In the genomic region with DNA sequence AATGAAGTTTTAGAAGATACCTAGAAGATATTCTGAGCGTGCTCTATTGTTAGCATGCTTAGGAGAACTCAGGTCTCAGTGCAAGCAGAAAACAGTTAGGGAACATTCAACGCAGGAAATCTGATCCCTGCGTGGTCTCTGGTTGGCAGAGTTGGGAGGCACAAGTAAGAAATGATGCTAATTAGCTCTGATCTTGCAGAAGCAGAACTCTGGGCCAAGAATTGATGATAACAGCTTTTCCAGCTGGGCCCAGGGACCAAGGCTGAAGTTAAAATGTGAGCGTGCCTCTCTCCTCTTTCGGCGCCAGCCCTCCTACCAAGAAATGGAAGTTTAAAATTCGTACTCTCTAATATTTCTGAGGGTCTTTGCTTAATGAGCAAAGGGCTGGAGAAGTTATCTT, we compare ENCODE assay signal across 29 mouse cellular contexts. TPM values are rescaled to one million over a fixed set of nuclear protein-coding genes. Genes with fewer than 3 reads are reported as not detected.
DNase-seq lines count a peak whose midpoint lies in the region; ATAC-seq and TF ChIP-seq lines count a peak whose summit lies in the region.
"Had no signal": no experiment of that assay in that cellular context is flagged by ENCODE, and none has a peak within 500 bp of the region (broad histone marks: within the 10 kb centered on the region; RNA-seq: fewer than 3 reads in every experiment).

No protein-coding gene starts in this region.

- no peak overlapping the region for H3K4me3 ChIP-seq in cerebellum, adult 2 months (replicated peaks; ENCODE audit: insufficient read depth, low read depth, low read length)
- no peak overlapping the region for H3K4me3 ChIP-seq in hindbrain, embryonic 16.5 days (ENCODE audit: low read length)
- H3K4me3 ChIP-seq in hindbrain, embryonic 13.5 days: no peak overlapping the region
- H3K4me3 ChIP-seq in thymus, adult 2 months (ENCODE audit: control insufficient read depth, insufficient read depth, low read length): no peak overlapping the region
- H3K4me3 ChIP-seq: embryonic facial prominence, embryonic 13.5 days; erythroblast, embryonic 14.5 days; forebrain, embryonic 12.5 days; limb, embryonic 10.5 days; limb, embryonic 15.5 days; liver, embryonic 13.5 days; megakaryocyte, embryonic 14.5 days; midbrain, embryonic 15.5 days had no signal

- 91% methylated on average over 7 of the region's 7 CpGs for WGBS in cerebellum, adult 2 months
- WGBS in hindbrain, embryonic 16.5 days: 63% methylated on average over 7 of the region's 7 CpGs
- 84% methylated on average over 7 of the region's 7 CpGs for WGBS in hindbrain, embryonic 13.5 days
- 86% methylated on average over 7 of the region's 7 CpGs for WGBS in thymus, adult 2 months

- H3K4me2 ChIP-seq in hindbrain, embryonic 16.5 days (ENCODE audit: low read length): peak overlapping the region; percentile 18
- H3K4me2 ChIP-seq in hindbrain, embryonic 13.5 days: no peak overlapping the region
- H3K4me2 ChIP-seq: embryonic facial prominence, embryonic 13.5 days; forebrain, embryonic 12.5 days; limb, embryonic 15.5 days; liver, embryonic 13.5 days; midbrain, embryonic 15.5 days had no signal

- TF ChIP-seq CTCF in cerebellum, adult 2 months (IDR thresholded peaks at IDR 0.05; ENCODE audit: borderline replicate concordance, insufficient read depth, low read depth, low read length): no peak
- TF ChIP-seq CTCF in thymus, adult 2 months (IDR thresholded peaks at IDR 0.05; ENCODE audit: borderline replicate concordance, control insufficient read depth, extremely low read depth, insufficient read depth, low read length, poor library complexity): no peak

- no peak overlapping the region for H3K9ac ChIP-seq in hindbrain, embryonic 16.5 days (ENCODE audit: low read depth, low read length)
- H3K9ac ChIP-seq in hindbrain, embryonic 13.5 days: no peak overlapping the region
- H3K9ac ChIP-seq: embryonic facial prominence, embryonic 13.5 days; forebrain, embryonic 12.5 days; limb, embryonic 15.5 days; liver, embryonic 13.5 days; midbrain, embryonic 15.5 days had no signal

- no peak for TF ChIP-seq POLR2A in cerebellum, adult 2 months (IDR thresholded peaks at IDR 0.05; ENCODE audit: borderline replicate concordance, insufficient read depth, low read length)
- TF ChIP-seq POLR2A in thymus, adult 2 months (IDR thresholded peaks at IDR 0.05; ENCODE audit: control insufficient read depth, extremely low read depth, insufficient read depth, low read length, poor library complexity): no peak

- peak; percentile 42 to 50 for DNase-seq in cerebellum, postnatal 14 days
- no peak for DNase-seq in cerebellum, adult 2 months
- no peak for DNase-seq in thymus, adult 2 months
- no peak for DNase-seq in thymus, postnatal 25 days
- no peak for DNase-seq in gastrocnemius, postnatal 25 days
- DNase-seq: adrenal gland, postnatal 10 days; embryo, embryonic 11 days; gastrocnemius, postnatal 10 days; heart, postnatal 14 days; kidney, adult 8-10 months; kidney, postnatal 4 days; liver, embryonic 13.5 days; lung, adult 18-20 months; lung, postnatal 4 days; spleen, adult 18-20 months had no signal

- H3K4me1 ChIP-seq in cerebellum, adult 2 months (ENCODE audit: control insufficient read depth, insufficient read depth, low read length): no peaks in the 10 kb centered on the region
- peaks cover 11% of the 10 kb centered on the region for H3K4me1 ChIP-seq in hindbrain, embryonic 16.5 days (ENCODE audit: control insufficient read depth, insufficient read depth, low read depth, low read length)
- H3K4me1 ChIP-seq in hindbrain, embryonic 13.5 days (replicated peaks): peaks cover 27% of the 10 kb centered on the region
- H3K4me1 ChIP-seq in thymus, adult 2 months (replicated peaks; ENCODE audit: control insufficient read depth, insufficient read depth, low read length): peaks cover 58% of the 10 kb centered on the region

- H3K9me3 ChIP-seq in hindbrain, embryonic 16.5 days (ENCODE audit: control insufficient read depth, low read length): no peaks in the 10 kb centered on the region
- H3K9me3 ChIP-seq in hindbrain, embryonic 13.5 days: no peaks in the 10 kb centered on the region
- H3K9me3 ChIP-seq: embryonic facial prominence, embryonic 13.5 days; forebrain, embryonic 12.5 days; G1E; limb, embryonic 10.5 days; limb, embryonic 15.5 days; liver, embryonic 13.5 days; megakaryocyte, embryonic 14.5 days; midbrain, embryonic 15.5 days had no signal

- no peaks in the 10 kb centered on the region for H3K36me3 ChIP-seq in hindbrain, embryonic 16.5 days (ENCODE audit: control insufficient read depth, insufficient read depth, low read length)
- H3K36me3 ChIP-seq in hindbrain, embryonic 13.5 days: no peaks in the 10 kb centered on the region
- no peaks in the 10 kb centered on the region for H3K36me3 ChIP-seq in thymus, adult 2 months (ENCODE audit: control insufficient read depth, insufficient read depth, low read length)
- H3K36me3 ChIP-seq: embryonic facial prominence, embryonic 13.5 days; forebrain, embryonic 12.5 days; G1E; limb, embryonic 10.5 days; limb, embryonic 15.5 days; liver, embryonic 13.5 days; midbrain, embryonic 15.5 days had no signal

- no peak for ATAC-seq in hindbrain, embryonic 16.5 days
- ATAC-seq in hindbrain, embryonic 13.5 days (ENCODE audit: low FRiP score): no peak
- ATAC-seq: intestine, embryonic 16.5 days; lung, postnatal 0 days; midbrain, embryonic 15.5 days; Patski had no signal

- no peaks in the 10 kb centered on the region for H3K27me3 ChIP-seq in cerebellum, adult 2 months (ENCODE audit: control insufficient read depth, insufficient read depth, low read length)
- no peaks in the 10 kb centered on the region for H3K27me3 ChIP-seq in hindbrain, embryonic 16.5 days (replicated peaks; ENCODE audit: control insufficient read depth, insufficient read depth, low read length)
- no peaks in the 10 kb centered on the region for H3K27me3 ChIP-seq in hindbrain, embryonic 13.5 days
- no peaks in the 10 kb centered on the region for H3K27me3 ChIP-seq in thymus, adult 2 months (ENCODE audit: control insufficient read depth, insufficient read depth, low read length)
- H3K27me3 ChIP-seq: embryonic facial prominence, embryonic 13.5 days; forebrain, embryonic 12.5 days; limb, embryonic 15.5 days; midbrain, embryonic 15.5 days; Patski had no signal

- H3K27ac ChIP-seq in cerebellum, adult 2 months (ENCODE audit: insufficient read depth, low read length): no peak overlapping the region
- H3K27ac ChIP-seq in hindbrain, embryonic 16.5 days (ENCODE audit: low read depth, low read length): peak overlapping the region; percentile 57
- no peak overlapping the region for H3K27ac ChIP-seq in hindbrain, embryonic 13.5 days
- H3K27ac ChIP-seq in thymus, adult 2 months (ENCODE audit: control insufficient read depth, insufficient read depth, low read length): peak overlapping the region; percentile 99
- H3K27ac ChIP-seq: embryonic facial prominence, embryonic 13.5 days; forebrain, embryonic 12.5 days; kidney, postnatal 0 days; limb, embryonic 10.5 days; limb, embryonic 15.5 days; liver, embryonic 13.5 days had no signal

RNA-seq across cellular contexts. Expression of a gene that starts 45.1 kb away (rescaled TPM):
- 1.4 and 2.2 TPM in 2 replicates for polyA plus RNA-seq in cerebellum, adult 2 months (2012; rRNA removed)
- polyA plus RNA-seq in hindbrain, embryonic 16.5 days (2015; fragmentation: Nextera tagmentation; extraction: Ambion mirVana): 8.6 and 9.2 TPM in 2 replicates
- 10.3 and 12.1 TPM in 2 replicates for polyA plus RNA-seq in hindbrain, embryonic 13.5 days (2015; fragmentation: Nextera tagmentation; extraction: Ambion mirVana)
- 7.4 and 8.1 TPM in 2 replicates for polyA plus RNA-seq in thymus, adult 2 months (2012; rRNA removed)
- total RNA-seq in gastrocnemius, postnatal 25 days (2021): under 1 TPM; 0.10 to 0.21 TPM

Comparison
In these comparisons a context has a peak if more than half of its experiments do, and no peak if none do; other contexts are left out.
1. DNase-seq: peak in cerebellum, postnatal 14 days (2 of 2); none in cerebellum, adult 2 months (0 of 2), thymus, adult 2 months (single experiment), thymus, postnatal 25 days (single experiment) and gastrocnemius, postnatal 25 days (single experiment).
2. H3K27ac ChIP-seq: peak in hindbrain, embryonic 16.5 days (single experiment) and thymus, adult 2 months (single experiment); none in cerebellum, adult 2 months (single experiment) and hindbrain, embryonic 13.5 days (single experiment).